Mouse (Mus musculus): Measurements from ENCODE around the gene Slc26a6.
A peak's percentile ranks its signal among the peaks of the same experiment; 100 is the strongest.

The Slc26a6 gene

GRCm38 (mm10) chr9:108852976-108853375 lies at the start of gene Slc26a6:
Gene Slc26a6 (plus strand): TSS chr9:108853283.
- DNase-seq (ENCODE audit: low spot score in 2 of 2) = no peak

DNA sequence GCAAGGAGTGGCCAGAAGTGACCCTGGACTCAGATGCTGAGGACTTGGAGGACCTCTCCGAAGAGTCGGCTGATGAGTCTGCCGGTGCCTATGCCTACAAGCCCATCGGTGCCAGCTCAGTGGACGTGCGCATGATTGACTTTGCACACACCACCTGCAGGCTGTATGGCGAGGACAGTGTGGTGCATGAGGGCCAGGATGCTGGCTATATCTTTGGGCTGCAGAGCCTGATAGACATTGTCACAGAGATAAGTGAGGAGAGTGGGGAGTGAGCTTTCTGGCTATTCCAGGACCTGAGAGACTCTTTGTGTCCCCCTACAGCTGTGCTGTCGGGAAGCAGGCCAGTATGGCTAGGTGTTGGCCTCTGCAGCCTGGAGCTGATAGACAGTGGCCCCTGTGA lies 47.3 kb upstream of the Slc26a6 start:
- no peak for DNase-seq (ENCODE audit: low spot score in 2 of 2)

GRCm38 (mm10) chr9:108806379-108806778 lies 46.7 kb upstream of the Slc26a6 start:
- DNase-seq (ENCODE audit: low spot score in 2 of 2) = no peak

- no peak for DNase-seq (ENCODE audit: low spot score in 2 of 2)
Measured at GRCm38 (mm10) chr9:108806831-108807230, 46.3 kb upstream of the Slc26a6 start.

DNA sequence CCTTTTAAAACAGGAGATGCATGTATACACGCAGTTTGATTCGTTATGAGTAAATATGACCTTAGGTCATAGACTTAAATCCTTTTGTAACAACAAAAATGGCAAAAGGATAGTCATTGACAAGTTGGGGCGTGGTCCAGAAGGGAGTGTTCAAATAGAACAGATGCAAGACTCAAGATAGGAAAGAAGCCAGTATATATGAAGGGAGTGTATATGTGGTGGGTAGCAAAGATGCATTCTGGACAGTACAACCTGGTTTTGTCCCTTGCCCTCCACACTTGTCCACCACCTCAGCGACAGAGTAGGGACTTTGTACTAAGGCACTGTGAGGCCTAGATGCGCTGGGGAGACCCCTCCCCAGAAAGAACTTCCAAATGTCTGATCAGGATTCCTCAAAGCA lies 45.4 kb upstream of the Slc26a6 start:
- DNase-seq (ENCODE audit: low spot score in 2 of 2) = no peak

DNA sequence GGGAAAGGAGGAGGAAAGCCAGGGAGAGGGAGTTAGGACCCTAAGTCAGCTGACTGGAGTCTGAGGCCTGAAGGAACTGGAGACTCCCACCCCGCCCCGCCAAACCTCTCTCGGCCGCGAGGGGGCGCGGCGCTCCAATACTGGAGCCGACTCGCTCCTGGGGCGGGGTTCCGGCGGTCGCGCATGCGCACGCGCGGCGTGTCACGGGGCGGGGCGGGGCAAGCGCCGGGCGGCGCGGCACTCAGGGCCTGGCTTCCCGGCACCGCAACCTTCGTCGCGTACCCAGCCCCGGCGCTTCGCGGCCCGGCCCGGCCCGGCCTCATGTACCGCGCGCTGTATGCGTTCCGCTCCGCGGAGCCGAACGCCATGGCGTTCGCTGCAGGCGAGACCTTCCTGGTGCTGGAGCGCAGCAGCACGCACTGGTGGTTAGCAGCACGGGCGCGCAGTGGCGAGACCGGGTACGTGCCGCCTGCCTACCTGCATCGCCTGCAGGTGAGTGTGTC lies 44.9 kb upstream of the Slc26a6 start, which contains the start of gene Nckipsd:
Gene Nckipsd (plus strand): TSS at position 206 of the 503 bp plus-strand sequence.
- DNase-seq (ENCODE audit: low spot score in 2 of 2) = peak; percentile 97 to 98

DNA sequence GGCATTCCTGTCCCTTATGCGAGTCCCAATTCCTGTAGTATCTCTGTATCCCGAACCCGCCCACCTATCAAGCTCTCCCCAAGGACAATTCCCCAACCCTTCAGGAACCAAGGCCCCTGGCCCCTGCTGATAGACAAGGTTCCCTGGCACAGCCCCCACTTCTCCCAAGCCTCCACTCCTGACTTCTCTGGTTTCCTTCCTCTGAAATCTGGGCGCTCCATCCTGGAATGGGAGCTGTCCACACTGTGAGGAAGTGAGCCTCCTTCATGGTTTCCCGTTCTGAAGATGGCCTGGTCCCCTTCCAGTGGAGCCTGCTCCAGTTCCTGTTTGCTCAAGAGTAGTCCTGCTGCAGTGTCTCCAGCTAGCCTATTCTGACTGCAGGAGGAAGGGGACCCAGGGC lies 43.9 kb upstream of the Slc26a6 start:
- DNase-seq (ENCODE audit: low spot score in 2 of 2) = no peak

GRCm38 (mm10) chr9:108809723-108810122 lies 43.4 kb upstream of the Slc26a6 start:
- no peak for DNase-seq (ENCODE audit: low spot score in 2 of 2)

- no peak for DNase-seq (ENCODE audit: low spot score in 2 of 2)
Measured at GRCm38 (mm10) chr9:108810516-108810915, 42.6 kb upstream of the Slc26a6 start.

DNA sequence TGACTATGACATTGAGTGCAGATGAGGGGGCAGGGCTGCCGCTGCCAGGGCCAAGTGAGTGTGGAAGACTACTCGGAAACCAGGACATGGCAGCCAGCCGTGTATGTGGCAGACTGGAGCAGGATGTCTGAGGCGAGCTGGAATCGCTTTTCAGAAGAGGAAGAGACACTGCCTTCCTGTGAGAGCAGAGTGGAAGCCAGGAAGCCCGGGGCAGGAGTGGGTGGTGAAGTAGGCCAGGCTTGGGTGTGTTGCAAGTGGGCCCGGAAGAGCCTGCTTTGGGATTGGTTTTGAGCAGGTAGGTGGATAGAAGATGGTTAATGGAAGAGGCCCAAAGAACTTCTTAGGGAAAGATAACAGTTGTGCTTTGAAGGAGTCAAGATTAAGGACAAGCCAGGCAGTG lies 37.5 kb upstream of the Slc26a6 start:
- DNase-seq (ENCODE audit: low spot score in 2 of 2) = no peak

- DNase-seq (ENCODE audit: low spot score in 2 of 2) = peak in 1 of 2 experiments; percentile 38
Measured at GRCm38 (mm10) chr9:108819495-108819894, 33.6 kb upstream of the Slc26a6 start.

- DNase-seq (ENCODE audit: low spot score in 2 of 2) = no peak
Measured at GRCm38 (mm10) chr9:108820077-108820476, 33.0 kb upstream of the Slc26a6 start.

- DNase-seq (ENCODE audit: low spot score in 2 of 2) = no peak
Measured at GRCm38 (mm10) chr9:108824144-108824685, 28.9 kb upstream of the Slc26a6 start.

DNA sequence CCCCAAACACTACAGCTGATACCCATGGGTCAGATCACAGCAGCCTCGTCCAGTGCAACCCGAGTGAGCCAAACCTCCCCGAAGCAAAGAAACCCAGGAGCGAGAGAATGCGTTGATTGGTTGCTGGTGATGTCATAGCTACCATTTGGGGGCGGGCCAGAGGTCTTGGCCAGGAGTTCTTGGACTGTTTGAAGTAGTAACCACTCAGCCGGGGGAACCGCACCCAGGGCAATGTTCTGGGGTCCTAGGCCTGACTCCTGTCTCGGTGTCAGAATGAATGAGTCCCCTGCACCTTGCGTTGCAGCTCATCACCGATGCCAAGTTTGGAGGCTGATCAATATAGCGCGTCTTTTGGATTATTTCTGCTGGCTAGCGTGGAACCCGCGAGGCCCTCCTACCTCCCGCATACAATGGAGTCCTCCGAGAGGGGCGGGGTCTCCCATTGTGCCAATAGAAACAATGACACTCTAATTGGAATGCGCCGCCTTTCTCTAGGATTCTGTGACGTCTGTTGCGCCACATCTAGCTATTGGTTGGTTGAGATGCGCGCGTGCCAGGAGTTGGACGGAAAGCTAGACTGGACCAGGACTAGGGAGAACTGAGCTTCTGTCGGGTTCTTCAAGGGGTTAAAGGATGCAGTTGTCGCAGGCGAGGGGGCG lies 28.2 kb upstream of the Slc26a6 start:
- no peak for DNase-seq (ENCODE audit: low spot score in 2 of 2)

- DNase-seq (ENCODE audit: low spot score in 2 of 2) = no peak
Measured at GRCm38 (mm10) chr9:108825820-108826699, 27.0 kb upstream of the Slc26a6 start, which contains the start of gene Celsr3. Gene Celsr3 (plus strand): TSS chr9:108826320.

DNA sequence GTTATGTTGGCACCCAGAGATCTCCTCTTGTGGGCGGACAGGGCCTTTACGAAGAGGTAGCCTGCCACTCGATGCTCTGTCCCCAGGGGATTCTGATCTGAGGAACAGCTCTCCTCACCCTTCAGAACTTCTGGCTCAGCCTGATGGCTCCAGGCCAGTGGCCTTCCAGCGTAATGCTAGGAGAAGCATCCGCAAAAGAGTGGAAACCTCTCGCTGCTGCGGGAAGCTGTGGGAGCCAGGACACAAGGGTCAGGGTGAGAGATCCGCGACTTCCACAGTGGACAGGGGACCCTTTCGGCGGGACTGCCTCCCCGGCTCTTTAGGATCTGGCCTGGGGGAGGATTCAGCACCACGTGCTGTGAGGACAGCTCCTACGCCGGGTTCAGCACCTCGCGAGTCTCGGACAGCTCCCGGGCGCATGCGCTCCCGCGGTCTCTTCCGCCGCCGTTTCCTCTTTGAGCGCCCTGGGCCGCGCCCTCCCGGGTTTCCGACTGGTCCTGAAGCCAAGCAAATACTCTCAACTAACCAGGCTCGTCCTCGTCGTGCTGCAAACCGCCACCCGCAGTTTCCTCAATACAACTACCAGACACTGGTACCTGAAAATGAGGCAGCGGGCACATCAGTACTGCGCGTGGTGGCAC lies 26.3 kb upstream of the Slc26a6 start:
- peak; percentile 64 to 68 for DNase-seq (ENCODE audit: low spot score in 2 of 2)

- DNase-seq (ENCODE audit: low spot score in 2 of 2) = no peak
Measured at GRCm38 (mm10) chr9:108827454-108827853, 25.6 kb upstream of the Slc26a6 start.

DNA sequence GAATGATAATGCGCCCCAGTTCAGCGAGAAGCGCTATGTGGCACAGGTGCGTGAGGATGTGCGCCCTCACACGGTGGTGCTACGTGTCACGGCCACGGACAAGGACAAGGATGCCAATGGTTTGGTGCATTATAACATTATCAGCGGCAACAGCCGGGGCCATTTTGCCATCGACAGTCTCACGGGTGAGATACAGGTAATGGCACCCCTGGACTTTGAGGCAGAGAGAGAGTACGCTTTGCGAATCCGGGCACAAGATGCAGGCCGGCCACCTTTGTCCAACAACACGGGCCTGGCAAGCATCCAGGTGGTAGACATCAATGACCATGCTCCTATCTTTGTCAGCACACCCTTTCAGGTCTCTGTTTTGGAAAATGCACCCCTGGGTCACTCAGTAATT lies 25.2 kb upstream of the Slc26a6 start:
- DNase-seq (ENCODE audit: low spot score in 2 of 2) = no peak

- no peak for DNase-seq (ENCODE audit: low spot score in 2 of 2)
Measured at GRCm38 (mm10) chr9:108831637-108832036, 21.4 kb upstream of the Slc26a6 start.

DNA sequence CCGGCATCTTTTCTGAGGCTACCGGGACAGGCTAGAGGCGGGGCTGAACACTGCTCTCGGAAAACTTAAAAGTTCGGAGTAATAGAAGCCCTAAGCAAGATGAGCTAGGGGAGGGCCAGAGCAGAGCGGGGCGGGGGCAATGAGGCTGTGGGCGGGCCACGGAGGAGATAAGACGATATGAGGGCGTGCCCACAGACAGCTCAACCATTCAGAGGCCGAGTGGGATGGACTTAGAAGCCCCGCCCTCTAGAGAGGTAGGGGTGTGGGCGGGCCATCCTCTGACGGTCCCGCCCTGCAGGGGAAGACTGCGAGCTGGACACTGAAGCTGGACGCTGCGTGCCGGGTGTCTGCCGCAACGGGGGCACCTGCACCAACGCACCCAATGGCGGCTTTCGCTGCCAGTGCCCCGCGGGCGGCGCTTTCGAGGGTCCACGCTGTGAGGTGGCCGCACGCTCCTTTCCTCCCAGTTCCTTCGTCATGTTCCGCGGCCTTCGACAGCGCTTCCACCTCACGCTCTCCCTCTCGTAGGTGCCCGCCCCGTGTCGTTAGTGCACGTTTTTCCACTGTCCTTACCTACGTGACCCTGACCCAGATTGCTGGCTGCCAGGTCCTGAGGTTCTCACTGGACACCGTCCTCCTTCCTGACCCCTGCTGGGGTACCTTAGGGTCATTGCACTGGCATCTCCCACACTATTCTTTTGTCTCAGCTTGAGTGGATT lies 20.5 kb upstream of the Slc26a6 start:
- peak; percentile 65 to 70 for DNase-seq (ENCODE audit: low spot score in 2 of 2)

DNA sequence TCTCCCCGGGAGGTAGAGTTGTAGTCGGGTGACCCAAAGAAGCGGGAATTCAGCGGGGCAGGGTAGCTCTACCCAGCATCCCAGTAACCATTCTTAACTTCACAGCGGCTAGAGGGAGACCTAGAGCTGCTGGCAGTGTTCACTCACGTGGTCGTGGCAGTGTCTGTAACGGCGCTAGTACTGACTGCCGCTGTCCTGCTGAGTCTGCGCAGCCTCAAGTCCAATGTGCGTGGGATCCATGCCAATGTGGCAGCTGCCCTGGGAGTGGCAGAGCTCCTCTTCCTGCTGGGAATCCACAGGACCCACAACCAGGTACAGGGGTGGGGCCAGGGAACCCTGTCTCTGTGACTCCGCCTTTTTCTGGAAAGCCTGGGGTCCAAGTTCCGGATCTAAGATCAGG lies 10.1 kb upstream of the Slc26a6 start:
- no peak for DNase-seq (ENCODE audit: low spot score in 2 of 2)

Measured in spleen, postnatal 14 days (tissue).